Mouse (Mus musculus): Measurements from ENCODE around the gene Serping1.

GRCm38 (mm10) chr2:84783840-84784566 lies 8.8 kb upstream of the Serping1 start:
- no peak for TF ChIP-seq POLR2A (IDR thresholded peaks at IDR 0.05; ENCODE audit: low read depth, low read length)
- TF ChIP-seq CTCF (IDR thresholded peaks at IDR 0.05; ENCODE audit: extremely low read depth, insufficient read depth, insufficient read length, insufficient replicate concordance), result no peak
